Mouse (Mus musculus): ENCODE results near the gene Pms2.

Gene Pms2

GRCm38 (mm10) chr5:143897635-143898330 lies 12.0 kb upstream of the Pms2 start, which contains the start of gene Ankrd61:
TSS of gene Ankrd61 (minus strand) at chr5:143897685.
- Histone ChIP-seq H3K4me1 (replicated peaks; ENCODE audit: low read depth, low read length) (0 out of 2 replicates have a peak, but pooled peaks cover 3% of the 10 kb centered on the region), H3K27me3 (ENCODE audit: insufficient read depth, low read length) (no peaks in the 10 kb centered on the region), H3K4me3 (replicated peaks; ENCODE audit: low read length) (no peak within 1 kb of the TSS), H3K9me3 (ENCODE audit: low read length) (no peaks in the 10 kb centered on the region), H3K36me3 (ENCODE audit: insufficient read depth, low read length) (peaks cover 84% of the 10 kb centered on the region)
- TF ChIP-seq NANOG (IDR thresholded peaks at IDR 0.05; ENCODE audit: borderline replicate concordance, low read length) = no peak
- peak; percentile 59 for TF ChIP-seq CTCF (conservative IDR thresholded peaks at IDR 0.05; ENCODE audit: low read length)
- no peak for TF ChIP-seq POU5F1 (IDR thresholded peaks at IDR 0.05; ENCODE audit: borderline replicate concordance, low read length)

DNA sequence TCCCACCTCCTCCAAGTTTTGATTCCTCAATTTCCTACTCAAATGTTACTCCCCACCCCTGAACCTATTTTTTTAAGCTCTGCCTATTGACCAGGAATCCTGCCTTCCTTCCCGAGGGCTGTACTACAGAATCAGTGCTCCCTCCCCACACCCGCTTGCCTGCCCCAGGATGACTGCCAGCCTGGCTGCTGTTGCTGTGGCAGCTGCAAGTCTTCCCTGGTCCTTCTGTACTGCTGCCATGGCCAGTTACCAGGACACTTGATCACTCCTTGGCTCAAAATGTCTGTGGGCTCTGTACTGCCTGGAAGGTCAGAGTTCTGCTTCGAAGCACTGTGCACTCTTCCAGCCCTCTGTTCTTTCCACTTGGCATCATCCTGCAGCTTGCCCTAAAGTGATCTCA lies 7.7 kb upstream of the Pms2 start:
- no peak overlapping the region for H3K4me3 ChIP-seq (replicated peaks; ENCODE audit: low read length)
- TF ChIP-seq NANOG (IDR thresholded peaks at IDR 0.05; ENCODE audit: borderline replicate concordance, low read length) = no peak
- TF ChIP-seq CTCF (conservative IDR thresholded peaks at IDR 0.05; ENCODE audit: low read length) = no peak
- no peaks in the 10 kb centered on the region for H3K27me3 ChIP-seq (ENCODE audit: insufficient read depth, low read length)
- peaks cover 29% of the 10 kb centered on the region for H3K4me1 ChIP-seq (replicated peaks; ENCODE audit: low read depth, low read length)
- H3K36me3 ChIP-seq (ENCODE audit: insufficient read depth, low read length) = peaks cover 100% of the 10 kb centered on the region
- H3K9me3 ChIP-seq (ENCODE audit: low read length) = no peaks in the 10 kb centered on the region

GRCm38 (mm10) chr5:143903813-143904212 lies 6.0 kb upstream of the Pms2 start:
- Histone ChIP-seq H3K36me3 (ENCODE audit: insufficient read depth, low read length) (peaks cover 95% of the 10 kb centered on the region), H3K9me3 (ENCODE audit: low read length) (no peaks in the 10 kb centered on the region), H3K4me1 (replicated peaks; ENCODE audit: low read depth, low read length) (peaks cover 45% of the 10 kb centered on the region), H3K4me3 (replicated peaks; ENCODE audit: low read length) (no peak overlapping the region), H3K27me3 (ENCODE audit: insufficient read depth, low read length) (no peaks in the 10 kb centered on the region)
- TF ChIP-seq NANOG (IDR thresholded peaks at IDR 0.05; ENCODE audit: borderline replicate concordance, low read length) (no peak), CTCF (conservative IDR thresholded peaks at IDR 0.05; ENCODE audit: low read length) (no peak), POU5F1 (IDR thresholded peaks at IDR 0.05; ENCODE audit: borderline replicate concordance, low read length) (no peak)

- H3K27me3 ChIP-seq (ENCODE audit: insufficient read depth, low read length) = no peaks in the 10 kb centered on the region
- H3K9me3 ChIP-seq (ENCODE audit: low read length) = no peaks in the 10 kb centered on the region
- H3K4me1 ChIP-seq (replicated peaks; ENCODE audit: low read depth, low read length) = peaks cover 57% of the 10 kb centered on the region
- no peak for TF ChIP-seq NANOG (IDR thresholded peaks at IDR 0.05; ENCODE audit: borderline replicate concordance, low read length)
- no peak for TF ChIP-seq POU5F1 (IDR thresholded peaks at IDR 0.05; ENCODE audit: borderline replicate concordance, low read length)
- no peak for TF ChIP-seq CTCF (conservative IDR thresholded peaks at IDR 0.05; ENCODE audit: low read length)
- no peak overlapping the region for H3K4me3 ChIP-seq (replicated peaks; ENCODE audit: low read length)
- H3K36me3 ChIP-seq (ENCODE audit: insufficient read depth, low read length) = peaks cover 69% of the 10 kb centered on the region
These were observed 3.3 kb upstream of the Pms2 start for GRCm38 (mm10) chr5:143906429-143906828.

DNA sequence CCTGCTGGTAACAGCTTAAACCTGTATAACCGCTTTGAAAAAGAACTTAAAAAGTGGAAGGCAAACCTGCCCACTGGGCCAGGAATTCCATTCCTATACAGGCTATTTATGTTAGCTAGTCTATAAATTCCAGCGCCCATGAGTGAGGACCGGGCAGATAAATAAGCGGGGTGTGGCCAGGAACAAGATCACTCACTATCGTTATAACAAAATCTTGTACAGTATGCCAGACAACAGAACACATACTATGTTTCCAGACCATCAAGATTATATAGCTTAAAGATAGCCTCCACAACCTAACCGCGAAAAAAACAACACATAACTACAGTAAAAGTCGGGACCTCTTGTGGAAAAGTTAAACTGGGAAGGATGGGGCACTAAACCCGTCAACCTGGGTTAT lies 838 bp upstream of the Pms2 start:
- peaks cover 66% of the 10 kb centered on the region for H3K36me3 ChIP-seq (ENCODE audit: insufficient read depth, low read length)
- H3K4me1 ChIP-seq (replicated peaks; ENCODE audit: low read depth, low read length) = peaks cover 54% of the 10 kb centered on the region
- peak overlapping the region; percentile 91 for H3K4me3 ChIP-seq (replicated peaks; ENCODE audit: low read length)
- H3K27me3 ChIP-seq (ENCODE audit: insufficient read depth, low read length) = no peaks in the 10 kb centered on the region
- H3K9me3 ChIP-seq (ENCODE audit: low read length) = no peaks in the 10 kb centered on the region
- TF ChIP-seq POU5F1 (IDR thresholded peaks at IDR 0.05; ENCODE audit: borderline replicate concordance, low read length) (no peak), NANOG (IDR thresholded peaks at IDR 0.05; ENCODE audit: borderline replicate concordance, low read length) (no peak), CTCF (conservative IDR thresholded peaks at IDR 0.05; ENCODE audit: low read length) (no peak)

DNA sequence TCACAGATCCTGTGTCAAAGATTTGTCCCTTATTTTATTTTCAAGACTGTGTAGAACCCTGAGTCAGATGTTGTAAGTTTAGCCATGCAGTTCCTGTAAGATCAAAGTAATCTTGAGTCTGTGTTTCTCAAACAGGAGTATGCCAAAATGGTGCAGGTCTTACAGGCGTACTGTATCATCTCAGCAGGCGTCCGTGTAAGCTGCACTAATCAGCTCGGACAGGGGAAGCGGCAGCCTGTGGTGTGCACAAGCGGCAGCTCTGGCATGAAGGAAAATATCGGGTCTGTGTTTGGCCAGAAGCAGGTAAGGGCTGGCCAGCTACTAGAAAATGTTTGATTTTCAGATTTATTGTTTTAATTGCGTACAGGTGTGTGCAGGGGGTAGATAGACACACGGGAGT lies 6.5 kb downstream of the Pms2 start:
- H3K9me3 ChIP-seq (ENCODE audit: low read length) = no peaks in the 10 kb centered on the region
- H3K4me1 ChIP-seq (replicated peaks; ENCODE audit: low read depth, low read length) = peaks cover under 1% of the 10 kb centered on the region
- no peaks in the 10 kb centered on the region for H3K27me3 ChIP-seq (ENCODE audit: insufficient read depth, low read length)
- peaks cover 86% of the 10 kb centered on the region for H3K36me3 ChIP-seq (ENCODE audit: insufficient read depth, low read length)
- TF ChIP-seq CTCF (conservative IDR thresholded peaks at IDR 0.05; ENCODE audit: low read length) (no peak), NANOG (IDR thresholded peaks at IDR 0.05; ENCODE audit: borderline replicate concordance, low read length) (no peak), POU5F1 (IDR thresholded peaks at IDR 0.05; ENCODE audit: borderline replicate concordance, low read length) (no peak)
- H3K4me3 ChIP-seq (replicated peaks; ENCODE audit: low read length) = no peak overlapping the region

GRCm38 (mm10) chr5:143917418-143917817 lies 7.7 kb downstream of the Pms2 start:
- peaks cover 89% of the 10 kb centered on the region for H3K36me3 ChIP-seq (ENCODE audit: insufficient read depth, low read length)
- no peaks in the 10 kb centered on the region for H3K9me3 ChIP-seq (ENCODE audit: low read length)
- no peaks in the 10 kb centered on the region for H3K27me3 ChIP-seq (ENCODE audit: insufficient read depth, low read length)
- no peak overlapping the region for H3K4me3 ChIP-seq (replicated peaks; ENCODE audit: low read length)
- TF ChIP-seq CTCF (conservative IDR thresholded peaks at IDR 0.05; ENCODE audit: low read length) (peak; percentile 35), NANOG (IDR thresholded peaks at IDR 0.05; ENCODE audit: borderline replicate concordance, low read length) (no peak)
- no peaks in the 10 kb centered on the region for H3K4me1 ChIP-seq (replicated peaks; ENCODE audit: low read depth, low read length)

DNA sequence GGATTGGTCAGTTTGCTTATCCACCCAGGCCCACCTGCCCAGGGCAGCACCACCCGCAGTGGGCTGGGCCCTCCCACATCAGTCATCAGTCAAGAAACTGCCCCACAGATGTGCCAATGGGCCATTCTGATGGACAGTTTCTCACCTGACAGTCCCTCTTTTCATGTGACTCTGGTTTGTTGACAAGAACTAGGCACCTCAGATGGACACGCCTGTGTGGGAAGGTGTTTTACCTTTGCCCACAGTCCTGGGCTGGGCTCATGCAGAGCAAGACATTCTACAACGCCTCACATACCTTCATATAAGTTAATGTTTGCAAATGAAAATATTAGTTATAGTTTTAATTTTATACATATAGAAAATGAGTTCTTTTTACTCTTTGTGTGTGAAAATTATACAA lies 8.4 kb downstream of the Pms2 start:
- peaks cover 89% of the 10 kb centered on the region for H3K36me3 ChIP-seq (ENCODE audit: insufficient read depth, low read length)
- H3K4me3 ChIP-seq (replicated peaks; ENCODE audit: low read length) = no peak overlapping the region
- no peaks in the 10 kb centered on the region for H3K4me1 ChIP-seq (replicated peaks; ENCODE audit: low read depth, low read length)
- H3K9me3 ChIP-seq (ENCODE audit: low read length) = no peaks in the 10 kb centered on the region
- TF ChIP-seq POU5F1 (IDR thresholded peaks at IDR 0.05; ENCODE audit: borderline replicate concordance, low read length) (no peak), NANOG (IDR thresholded peaks at IDR 0.05; ENCODE audit: borderline replicate concordance, low read length) (no peak)
- H3K27me3 ChIP-seq (ENCODE audit: insufficient read depth, low read length) = no peaks in the 10 kb centered on the region
